Mouse (Mus musculus) right cerebral cortex, postnatal 25 days (tissue): ENCODE data around the gene Gm21190.
A peak's percentile ranks its signal among the peaks of the same experiment; 100 is the strongest.
"Not testable (repeated sequence)": the region's sequence is repeated elsewhere in the genome, so short reads cannot be mapped to it uniquely, and the experiment has no call there.

Source experiments
- DNase-seq: peaks from one replicate; pipeline ENCODE4 v3.0.0; 2022

Gene Gm21190

GRCm38 (mm10) chr5:15529122-15529521, at the start of gene Gm21190:
Gm21190 (minus strand) TSS chr5:15529222.
- not testable (repeated sequence) for DNase-seq

DNA sequence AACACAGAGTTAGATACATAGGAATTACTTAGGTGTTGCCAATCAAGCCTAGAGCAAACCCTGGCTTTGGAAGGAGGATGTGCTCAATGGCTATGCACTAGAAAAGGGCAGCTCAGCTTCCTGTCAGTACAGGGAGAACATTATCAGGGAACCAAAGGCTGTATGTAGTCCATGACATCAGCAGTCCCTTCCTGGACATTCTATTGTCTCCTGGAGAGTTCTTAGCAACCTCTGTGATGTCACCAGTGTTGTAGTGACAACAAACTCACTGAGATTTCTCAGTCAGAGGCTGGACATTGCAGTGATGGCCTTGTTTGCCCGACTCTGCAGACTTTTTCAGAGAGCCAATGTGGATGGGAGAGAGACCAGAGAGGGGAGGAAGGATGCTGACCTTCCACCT, 48.0 kb upstream of the Gm21190 start, which contains the start of gene Gm21083:
TSS of gene Gm21083 (plus strand) at position 301 of the 400 bp plus-strand sequence.
- DNase-seq: not testable (repeated sequence)

GRCm38 (mm10) chr5:15573735-15574134, 44.7 kb upstream of the Gm21190 start:
- not testable (repeated sequence) for DNase-seq

DNA sequence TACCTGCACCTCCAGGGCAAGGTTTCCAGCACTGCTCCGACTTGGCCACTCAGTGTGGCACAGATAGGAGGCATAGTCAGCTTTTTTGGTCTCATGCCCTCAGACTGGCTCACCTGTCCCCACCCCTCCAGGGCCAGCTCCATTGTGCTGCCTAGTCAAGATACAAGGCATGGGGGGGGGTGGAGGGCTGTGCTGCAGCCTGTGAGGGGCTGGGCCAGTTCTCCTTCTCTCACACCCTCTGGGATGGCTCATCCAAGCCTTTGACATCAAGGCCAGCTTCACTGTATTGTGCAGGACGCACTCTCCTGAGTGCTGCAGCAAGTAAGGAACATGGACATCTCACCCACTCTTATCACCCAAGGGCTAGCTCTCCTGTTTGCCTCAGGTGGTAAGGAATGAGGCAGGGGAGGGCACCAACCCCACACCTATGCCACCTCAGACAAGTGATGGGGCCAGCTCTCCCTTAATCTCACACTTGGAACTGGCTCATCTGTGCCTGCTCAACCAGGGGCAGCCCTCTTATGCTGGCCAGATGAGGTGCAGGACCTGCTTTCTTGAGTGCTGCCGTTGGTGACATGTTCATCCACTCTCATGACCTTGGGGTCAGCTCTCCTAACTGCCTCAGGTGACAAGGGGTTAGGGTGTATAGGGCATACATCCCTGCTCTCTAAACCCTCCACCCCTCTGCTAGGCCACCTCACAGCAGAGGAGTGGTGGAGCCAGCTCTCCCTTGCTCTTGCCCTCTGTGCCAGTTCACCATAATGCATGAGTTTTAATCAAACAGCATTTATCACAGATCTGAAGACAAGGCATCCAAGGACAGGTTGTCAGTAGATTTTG, 32.6 kb upstream of the Gm21190 start:
- not testable (repeated sequence) for DNase-seq

GRCm38 (mm10) chr5:15558654-15559053, 29.6 kb upstream of the Gm21190 start:
- DNase-seq: not testable (repeated sequence)

DNA sequence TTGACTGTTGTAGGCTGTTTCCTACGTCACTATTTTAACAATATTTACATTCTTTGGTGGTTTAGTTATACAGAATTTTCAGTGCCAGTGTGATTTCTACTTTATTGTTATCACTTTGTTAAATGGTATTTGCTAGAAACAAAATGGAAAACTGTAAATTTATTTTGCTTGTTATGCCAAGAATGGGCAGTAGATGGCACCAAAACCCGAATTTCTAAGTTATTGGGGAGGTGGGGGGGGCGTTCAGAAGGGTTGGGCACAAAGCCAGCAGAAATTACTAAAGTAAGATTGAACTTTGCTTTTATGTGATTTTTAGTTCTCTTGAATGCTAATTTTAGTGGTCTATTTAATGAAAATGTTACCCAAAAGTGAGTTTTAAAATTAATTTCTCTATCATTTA, 20.6 kb upstream of the Gm21190 start:
- DNase-seq: not testable (repeated sequence)

DNA sequence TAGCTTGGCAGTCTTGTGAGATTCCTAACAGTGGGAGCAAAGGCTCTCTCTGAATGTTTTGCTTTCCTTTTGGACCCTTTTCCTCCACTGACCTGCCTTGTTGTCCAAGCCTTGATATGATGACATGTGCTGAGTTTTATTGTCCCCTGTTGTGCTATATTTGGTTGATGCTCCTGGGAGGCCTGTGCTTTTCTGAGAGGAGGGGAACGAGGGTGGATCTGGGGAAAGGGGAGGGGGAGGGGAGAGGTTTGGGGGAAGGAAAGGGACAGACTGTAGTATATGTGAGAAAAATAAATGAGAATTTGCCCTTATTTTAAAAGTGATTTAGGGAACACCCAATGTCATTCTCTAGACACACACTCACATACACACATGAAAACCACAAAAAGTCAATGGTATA, 20.1 kb upstream of the Gm21190 start:
- not testable (repeated sequence) for DNase-seq

DNA sequence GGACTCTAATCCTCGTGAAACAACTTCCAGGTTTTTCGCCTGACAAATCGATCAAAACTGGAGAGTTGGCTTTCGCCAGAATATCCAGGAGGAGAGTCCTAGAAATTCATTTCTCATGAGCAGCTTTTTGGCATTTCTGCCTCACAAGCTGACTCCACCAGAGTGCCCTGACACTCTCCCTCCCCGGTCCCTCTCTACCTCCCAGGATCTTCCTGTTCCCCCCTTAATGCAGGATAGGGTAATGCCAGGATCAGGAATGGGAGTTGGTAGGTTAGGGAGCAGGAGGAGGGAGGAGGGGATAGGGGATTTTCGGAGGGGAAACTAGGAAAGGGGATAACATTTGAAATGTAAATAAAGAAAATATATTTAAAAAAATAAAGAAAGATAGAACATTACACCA, 19.6 kb upstream of the Gm21190 start:
- not testable (repeated sequence) for DNase-seq

- not testable (repeated sequence) for DNase-seq
These were observed 6.6 kb downstream of the Gm21190 start for GRCm38 (mm10) chr5:15522470-15522869.

- not testable (repeated sequence) for DNase-seq
These were observed 7.0 kb downstream of the Gm21190 start for GRCm38 (mm10) chr5:15522028-15522427.

DNA sequence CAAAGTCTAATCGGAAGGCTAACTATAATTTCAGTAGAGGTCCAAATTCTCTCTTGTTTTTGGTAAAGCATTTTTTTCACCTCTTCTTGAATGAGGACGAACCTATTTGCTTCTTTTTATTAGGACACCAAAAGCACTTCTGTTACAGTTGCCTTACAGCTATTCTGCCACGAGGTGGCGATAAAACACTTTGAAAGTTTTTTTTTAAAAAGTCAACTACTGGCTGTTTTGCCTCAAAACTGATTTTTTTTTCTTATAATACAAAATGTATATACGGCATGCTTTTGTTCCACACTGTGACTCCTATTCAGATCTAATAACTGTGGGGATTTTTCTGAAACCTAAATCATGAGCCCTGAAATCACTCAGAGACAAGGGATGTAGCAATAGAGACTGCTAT, 8.6 kb downstream of the Gm21190 start:
- DNase-seq: not testable (repeated sequence)

GRCm38 (mm10) chr5:15517150-15517549, 11.9 kb downstream of the Gm21190 start:
- DNase-seq: not testable (repeated sequence)

GRCm38 (mm10) chr5:15512236-15512635, 16.8 kb downstream of the Gm21190 start:
- DNase-seq: not testable (repeated sequence)

DNA sequence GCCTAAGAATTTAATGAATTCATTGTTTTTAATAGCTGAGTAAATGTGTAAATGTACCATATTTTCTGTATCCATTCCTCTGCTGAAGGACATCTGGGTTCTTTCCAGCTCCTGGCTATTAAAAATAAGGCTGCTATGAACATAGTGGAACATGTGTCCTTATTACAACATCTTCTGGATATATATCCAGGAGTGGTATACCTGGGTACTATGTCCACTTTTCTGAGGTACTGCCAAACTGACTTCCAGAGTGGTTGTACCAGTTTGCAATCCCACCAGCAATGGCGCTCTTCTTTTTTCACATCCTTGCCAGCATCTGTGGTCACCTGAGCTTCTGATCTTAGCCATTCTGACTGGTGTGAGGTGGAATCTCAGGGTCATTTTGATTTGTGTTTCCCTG, 19.1 kb downstream of the Gm21190 start:
- DNase-seq: not testable (repeated sequence)

GRCm38 (mm10) chr5:15508460-15509451, 20.3 kb downstream of the Gm21190 start:
- not testable (repeated sequence) for DNase-seq

- DNase-seq: not testable (repeated sequence)
These were observed 21.1 kb downstream of the Gm21190 start for GRCm38 (mm10) chr5:15507757-15508459.

- no peak for DNase-seq
These were observed 21.8 kb downstream of the Gm21190 start for GRCm38 (mm10) chr5:15507309-15507619.

DNA sequence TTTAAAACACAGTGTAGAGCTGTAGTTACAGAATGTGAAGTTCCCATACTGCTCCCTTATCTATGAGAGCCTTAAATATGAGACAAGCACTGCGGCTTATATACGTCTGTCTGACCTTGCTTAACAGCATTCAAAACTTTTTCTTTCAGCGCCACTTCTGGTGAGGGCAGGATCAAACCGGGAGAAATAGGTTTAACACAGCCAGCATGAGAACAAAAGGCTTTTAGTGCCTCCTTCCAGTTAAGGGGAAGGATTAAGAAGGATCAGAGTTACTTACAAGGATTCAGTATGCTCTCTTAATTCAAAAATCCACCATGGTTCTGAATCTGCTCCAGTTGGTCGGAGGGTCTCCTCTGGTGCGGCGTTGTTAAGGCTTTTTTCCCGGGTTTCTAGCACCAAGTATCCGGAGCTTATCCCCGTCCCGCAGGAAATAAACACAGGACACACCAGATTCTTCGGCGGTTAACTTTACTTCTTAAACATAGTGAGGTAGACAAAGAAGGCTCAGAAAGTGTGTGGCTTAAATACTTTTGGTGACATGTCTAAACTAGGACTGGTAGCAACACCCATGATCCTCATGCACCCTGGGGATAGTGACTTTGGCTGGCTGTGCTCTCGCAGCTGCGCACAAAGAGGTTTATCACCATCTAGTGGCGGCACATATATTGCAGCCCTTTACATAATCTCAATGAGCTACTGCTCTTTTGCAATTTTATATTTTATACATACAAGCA, 22.3 kb downstream of the Gm21190 start:
- DNase-seq: peak; percentile 10

GRCm38 (mm10) chr5:15498774-15499400, 30.1 kb downstream of the Gm21190 start:
- not testable (repeated sequence) for DNase-seq

DNA sequence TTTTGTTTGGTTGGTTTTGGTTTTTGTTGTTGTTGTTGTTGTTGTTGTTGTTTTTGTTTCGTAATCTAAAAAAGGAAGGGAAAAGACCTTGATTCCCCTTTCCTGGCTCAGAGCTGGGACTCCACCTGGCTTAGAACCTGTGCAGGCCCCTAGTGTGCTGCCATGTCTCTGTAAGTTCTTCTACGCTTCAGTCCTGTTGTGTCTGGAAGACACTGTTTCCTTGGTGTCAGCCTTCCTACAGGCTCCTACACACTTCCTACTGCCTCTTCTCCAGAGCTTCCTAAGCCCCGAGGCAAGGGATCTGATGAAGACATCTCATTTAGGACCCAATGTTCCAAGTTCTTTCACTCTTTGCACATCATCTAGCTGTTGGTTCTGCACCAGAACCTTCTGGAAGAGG, 30.7 kb downstream of the Gm21190 start:
- DNase-seq: not testable (repeated sequence)

- DNase-seq: not testable (repeated sequence)
These were observed 38.1 kb downstream of the Gm21190 start for GRCm38 (mm10) chr5:15490934-15491333.
